Comparison of ENCODE assay signal across 7 mouse cellular contexts in genomic region chr2:49719854-49720253, GRCm38 (mm10).
A peak's percentile ranks its signal among the peaks of the same experiment; 100 is the strongest.
DNase-seq lines count a peak whose midpoint lies in the region; ATAC-seq and TF ChIP-seq lines count a peak whose summit lies in the region.

No protein-coding gene starts in this region.

- H3K4me2 ChIP-seq in lung, embryonic 15.5 days: peak overlapping the region; percentile 35
- peak overlapping the region; percentile 31 for H3K4me2 ChIP-seq in forebrain, embryonic 12.5 days
- 0 out of 2 replicates have a peak overlapping the region, but pooled peaks have one; percentile 16 for H3K4me2 ChIP-seq in limb, embryonic 14.5 days (replicated peaks; ENCODE audit: low read depth, low read length, severe bottlenecking)

- no peak for TF ChIP-seq POLR2A in limb, embryonic 14.5 days (IDR thresholded peaks at IDR 0.05; ENCODE audit: borderline replicate concordance, extremely low read depth, insufficient read depth, insufficient read length)

- H3K9ac ChIP-seq in lung, embryonic 15.5 days: no peak overlapping the region
- H3K9ac ChIP-seq in forebrain, embryonic 12.5 days: no peak overlapping the region
- no peak overlapping the region for H3K9ac ChIP-seq in limb, embryonic 14.5 days (ENCODE audit: low read depth, low read length, severe bottlenecking)

- no peaks in the 10 kb centered on the region for H3K27me3 ChIP-seq in lung, embryonic 15.5 days
- no peaks in the 10 kb centered on the region for H3K27me3 ChIP-seq in forebrain, embryonic 12.5 days
- H3K27me3 ChIP-seq in limb, embryonic 14.5 days (ENCODE audit: control insufficient read depth, insufficient read depth, low read length): no peaks in the 10 kb centered on the region

- H3K27ac ChIP-seq in lung, embryonic 15.5 days: peak overlapping the region; percentile 33; the same call in 1 of the 2 replicates
- H3K27ac ChIP-seq in forebrain, embryonic 12.5 days: peak overlapping the region; percentile 93
- H3K27ac ChIP-seq in limb, embryonic 14.5 days (replicated peaks; ENCODE audit: low read depth, low read length): 0 out of 2 replicates have a peak overlapping the region, but pooled peaks have one; percentile 19

- ATAC-seq in lung, embryonic 15.5 days (ENCODE audit: borderline replicate concordance, extremely low read depth, low FRiP score, low TSS enrichment): no peak
- peak; percentile 59 for ATAC-seq in forebrain, embryonic 12.5 days (ENCODE audit: low FRiP score)
- ATAC-seq in limb, embryonic 14.5 days (ENCODE audit: low FRiP score, low read depth): 0 out of 2 replicates have a peak, but pooled peaks have one; percentile 51

- DNase-seq in lung, postnatal 36 days: no peak
- no peak for DNase-seq in limb, embryonic 14.5 days (ENCODE audit: low spot score)
- DNase-seq in spleen, adult 12 weeks (ENCODE audit: low spot score): no peak
- DNase-seq in urinary bladder, postnatal 10 days (ENCODE audit: low spot score): no peak
- DNase-seq in gastrocnemius, postnatal 4 days (ENCODE audit: low spot score in 2 of 2): no peak

- H3K4me1 ChIP-seq in lung, embryonic 15.5 days: 0 out of 2 replicates have a peak, but pooled peaks cover 7% of the 10 kb centered on the region
- peaks cover 57% of the 10 kb centered on the region for H3K4me1 ChIP-seq in forebrain, embryonic 12.5 days
- peaks cover 17% of the 10 kb centered on the region for H3K4me1 ChIP-seq in limb, embryonic 14.5 days (ENCODE audit: control insufficient read depth, insufficient read depth, low read length)

- H3K9me3 ChIP-seq in lung, embryonic 15.5 days: no peaks in the 10 kb centered on the region
- no peaks in the 10 kb centered on the region for H3K9me3 ChIP-seq in forebrain, embryonic 12.5 days
- no peaks in the 10 kb centered on the region for H3K9me3 ChIP-seq in limb, embryonic 14.5 days (ENCODE audit: control insufficient read depth, low read length)

- no peak overlapping the region for H3K4me3 ChIP-seq in lung, embryonic 15.5 days
- H3K4me3 ChIP-seq in forebrain, embryonic 12.5 days (replicated peaks): no peak overlapping the region
- H3K4me3 ChIP-seq in limb, embryonic 14.5 days (replicated peaks; ENCODE audit: low read length): no peak overlapping the region

- 6% methylated on average over 6 of the region's 6 CpGs for WGBS in lung, embryonic 15.5 days
- 3% methylated on average over 6 of the region's 6 CpGs for WGBS in forebrain, embryonic 12.5 days
- 3% methylated on average over 6 of the region's 6 CpGs for WGBS in limb, embryonic 14.5 days

- no peaks in the 10 kb centered on the region for H3K36me3 ChIP-seq in lung, embryonic 15.5 days
- peaks cover 35% of the 10 kb centered on the region for H3K36me3 ChIP-seq in forebrain, embryonic 12.5 days (replicated peaks)
- H3K36me3 ChIP-seq in limb, embryonic 14.5 days (ENCODE audit: control insufficient read depth, insufficient read depth, low read length): peaks cover 7% of the 10 kb centered on the region; the same call in 1 of the 2 replicates

Comparison
In these comparisons a context has a peak if more than half of its experiments do, and no peak if none do; other contexts are left out.
1. H3K27ac ChIP-seq: peak in every context shown above with its lines; median percentile 93 in forebrain, embryonic 12.5 days; 33 in lung, embryonic 15.5 days; 19 in limb, embryonic 14.5 days.